Mouse (Mus musculus): ENCODE results near the gene Gucd1.

DNA sequence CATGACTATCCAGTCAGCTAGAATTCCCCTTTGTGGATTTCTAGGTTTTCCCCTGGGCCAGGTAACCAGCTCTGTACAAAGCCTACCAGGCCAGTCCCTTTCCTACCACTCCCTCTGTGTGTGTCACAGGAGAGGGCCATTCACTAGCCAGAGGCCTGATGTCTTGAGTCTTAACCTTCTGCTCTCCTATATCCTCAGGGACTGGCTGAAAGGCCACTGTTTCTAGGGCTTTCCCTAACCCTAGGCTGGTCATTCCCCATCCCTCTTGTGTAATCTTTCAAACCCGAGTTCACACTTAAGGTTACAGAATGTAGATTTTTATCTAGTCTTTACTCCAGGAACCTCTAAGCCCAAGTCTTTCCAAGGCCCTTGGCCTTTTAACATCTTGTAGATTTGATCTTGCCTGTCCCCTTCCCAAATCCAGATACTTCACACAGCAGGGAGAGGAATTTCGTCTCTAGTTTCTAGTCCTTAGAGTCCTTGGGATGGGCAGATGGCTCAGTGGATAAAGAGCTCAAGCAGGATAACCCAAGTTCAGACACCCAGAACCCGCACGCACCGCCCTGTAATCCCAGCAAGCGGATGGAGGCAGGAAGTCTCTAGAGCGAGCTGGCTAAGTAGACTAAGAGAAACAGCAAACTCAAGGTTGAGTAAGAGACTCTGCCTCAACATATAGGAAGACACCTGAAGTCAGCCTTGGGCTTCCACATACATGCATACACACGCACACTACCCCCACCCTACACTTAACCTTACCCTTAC lies 4.3 kb downstream of the Gucd1 start:
- no peak for TF ChIP-seq ZC3H11A (IDR thresholded peaks at IDR 0.05; ENCODE audit: low read depth, low read length)
- TF ChIP-seq KAT2A (IDR thresholded peaks at IDR 0.05; ENCODE audit: insufficient replicate concordance, low read length): no peak
- TF ChIP-seq HCFC1 (IDR thresholded peaks at IDR 0.05; ENCODE audit: low read depth, low read length): no peak
- TF ChIP-seq EP300 (IDR thresholded peaks at IDR 0.05; ENCODE audit: low read length): no peak
- TF ChIP-seq NRF1 (IDR thresholded peaks at IDR 0.05; ENCODE audit: low read depth, low read length): no peak
- TF ChIP-seq CTCF (conservative IDR thresholded peaks at IDR 0.05 in 1 of 2, IDR thresholded peaks at IDR 0.05 in 1 of 2; ENCODE audit: low read depth in 2 of 2, low read length in 2 of 2): no peak
- no peak for TF ChIP-seq TBP (conservative IDR thresholded peaks at IDR 0.05; ENCODE audit: low read depth, low read length)
- TF ChIP-seq USF2 (conservative IDR thresholded peaks at IDR 0.05; ENCODE audit: low read depth, low read length): no peak
- TF ChIP-seq POLR2AphosphoS2 (IDR thresholded peaks at IDR 0.05; ENCODE audit: low read depth, low read length): no peak
- no peak for TF ChIP-seq MAFK (IDR thresholded peaks at IDR 0.05; ENCODE audit: insufficient replicate concordance, low read length)

Measured in CH12.LX (cell line).